In the genomic region with DNA sequence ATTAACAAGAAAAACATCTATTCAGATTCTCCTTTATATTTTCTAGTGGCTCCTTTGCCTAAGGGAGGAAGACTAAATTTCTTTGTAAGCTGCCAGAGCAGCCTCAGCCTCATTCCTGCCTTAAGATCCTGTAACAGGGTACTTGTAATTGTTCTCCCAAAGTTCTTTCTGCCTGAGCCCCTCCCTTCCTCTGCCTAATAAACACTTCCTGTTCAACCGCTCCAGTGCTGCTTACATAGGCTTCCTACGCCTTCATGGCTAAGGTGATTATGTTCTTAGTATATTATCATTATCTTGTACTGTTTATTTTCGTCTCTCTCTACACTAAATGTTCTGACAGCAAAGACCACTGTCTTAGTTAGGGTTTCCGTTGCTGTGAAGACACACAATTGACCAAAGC, we compare ENCODE assay signal across 28 mouse cellular contexts. TPM values are rescaled to one million over a fixed set of nuclear protein-coding genes. Genes with fewer than 3 reads are reported as not detected.
DNase-seq lines count a peak whose midpoint lies in the region; ATAC-seq and TF ChIP-seq lines count a peak whose summit lies in the region.
"Had no signal": no experiment of that assay in that cellular context is flagged by ENCODE, and none has a peak within 500 bp of the region (broad histone marks: within the 10 kb centered on the region; RNA-seq: fewer than 3 reads in every experiment).

No protein-coding gene starts in this region.

- peak; percentile 35 for DNase-seq in intestine, embryonic 14.5 days (ENCODE audit: low spot score)
- DNase-seq in lung, postnatal 0 days (ENCODE audit: low spot score), result peak; percentile 75
- no peak for DNase-seq in lung, postnatal 4 days
- DNase-seq in urinary bladder, postnatal 14 days (ENCODE audit: low spot score), result peak; percentile 1
- DNase-seq in urinary bladder, adult 18-20 months (ENCODE audit: low spot score in 2 of 2), result no peak
- DNase-seq in frontal cortex, postnatal 25 days (ENCODE audit: low spot score in 2 of 2), result no peak
- DNase-seq: adrenal gland, adult 2 months; adrenal gland, postnatal 36 days; B cell, adult 2 months; cerebellum, adult 2 months; cerebellum, postnatal 14 days; gastrocnemius, postnatal 36 days; kidney, adult 9 months; kidney, postnatal 36 days; liver, postnatal 0 days; midbrain, embryonic 14.5 days; right cerebral cortex, adult 18-20 months; right cerebral cortex, postnatal 4 days had no signal

- ATAC-seq in intestine, embryonic 14.5 days (replicated peaks; ENCODE audit: low FRiP score, low TSS enrichment, low read depth), result no peak
- ATAC-seq in intestine, embryonic 15.5 days, result no peak
- no peak for ATAC-seq in lung, postnatal 0 days
- ATAC-seq: activated CD4-positive, CD25-positive, alpha-beta regulatory T cell, adult 4 months; hindbrain, embryonic 16.5 days; intestine, embryonic 16.5 days; liver, embryonic 12.5 days; liver, postnatal 0 days had no signal

- peaks cover 4% of the 10 kb centered on the region; the same call in 1 of the 2 replicates for H3K4me1 ChIP-seq in intestine, embryonic 14.5 days (replicated peaks; ENCODE audit: control insufficient read depth, insufficient read depth, low read length)
- 0 out of 2 replicates have a peak, but pooled peaks cover 3% of the 10 kb centered on the region for H3K4me1 ChIP-seq in intestine, embryonic 15.5 days (replicated peaks)
- H3K4me1 ChIP-seq in lung, postnatal 0 days (ENCODE audit: insufficient read depth, low read depth, low read length), result peaks cover 2% of the 10 kb centered on the region; the same call in 1 of the 2 replicates

- no peak overlapping the region for H3K4me3 ChIP-seq in intestine, embryonic 14.5 days (ENCODE audit: low read depth, low read length)
- H3K4me3 ChIP-seq in intestine, embryonic 15.5 days (replicated peaks), result no peak overlapping the region
- no peak overlapping the region for H3K4me3 ChIP-seq in lung, postnatal 0 days (ENCODE audit: low read depth, low read length)
- H3K4me3 ChIP-seq: erythroblast, embryonic 14.5 days; forebrain, embryonic 12.5 days; heart, embryonic 13.5 days; layer of hippocampus, adult 2 months; left cerebral cortex, adult 2 months; liver, embryonic 12.5 days had no signal

- H3K27ac ChIP-seq in intestine, embryonic 14.5 days (ENCODE audit: low read depth), result no peak overlapping the region
- no peak overlapping the region for H3K27ac ChIP-seq in intestine, embryonic 15.5 days
- no peak overlapping the region for H3K27ac ChIP-seq in lung, postnatal 0 days (ENCODE audit: low read length)
- H3K27ac ChIP-seq: forebrain, embryonic 12.5 days; heart, embryonic 13.5 days; layer of hippocampus, adult 2 months; left cerebral cortex, adult 2 months; liver, embryonic 12.5 days had no signal

- TF ChIP-seq CTCF in lung, postnatal 0 days (IDR thresholded peaks at IDR 0.05), result no peak

- no peaks in the 10 kb centered on the region for H3K27me3 ChIP-seq in intestine, embryonic 14.5 days (replicated peaks; ENCODE audit: control insufficient read depth, insufficient read depth, low read length)
- H3K27me3 ChIP-seq in intestine, embryonic 15.5 days (replicated peaks), result no peaks in the 10 kb centered on the region
- H3K27me3 ChIP-seq in lung, postnatal 0 days (replicated peaks; ENCODE audit: insufficient read depth, low read length), result no peaks in the 10 kb centered on the region
- H3K27me3 ChIP-seq: forebrain, embryonic 12.5 days; heart, embryonic 13.5 days; liver, embryonic 12.5 days had no signal

- 80% methylated on average over 4 of the region's 4 CpGs for WGBS in intestine, embryonic 14.5 days
- 76% methylated on average over 4 of the region's 4 CpGs for WGBS in intestine, embryonic 15.5 days
- WGBS in lung, postnatal 0 days, result 45% methylated on average over 4 of the region's 4 CpGs

- TF ChIP-seq EP300 in lung, postnatal 0 days (IDR thresholded peaks at IDR 0.05), result peak; percentile 93

- H3K4me2 ChIP-seq in intestine, embryonic 14.5 days (ENCODE audit: low read length), result no peak overlapping the region
- H3K4me2 ChIP-seq in intestine, embryonic 15.5 days (replicated peaks), result no peak overlapping the region
- no peak overlapping the region for H3K4me2 ChIP-seq in lung, postnatal 0 days (replicated peaks; ENCODE audit: low read depth, low read length)
- H3K4me2 ChIP-seq: forebrain, embryonic 12.5 days; heart, embryonic 13.5 days; liver, embryonic 12.5 days had no signal

- H3K9ac ChIP-seq in intestine, embryonic 14.5 days (ENCODE audit: low read length), result no peak overlapping the region
- no peak overlapping the region for H3K9ac ChIP-seq in intestine, embryonic 15.5 days
- no peak overlapping the region for H3K9ac ChIP-seq in lung, postnatal 0 days (replicated peaks; ENCODE audit: low read depth)
- H3K9ac ChIP-seq: forebrain, embryonic 12.5 days; heart, embryonic 13.5 days; liver, embryonic 12.5 days; liver, postnatal 0 days had no signal

- peaks cover 5% of the 10 kb centered on the region for H3K36me3 ChIP-seq in intestine, embryonic 14.5 days (ENCODE audit: control insufficient read depth, insufficient read depth, low read length)
- no peaks in the 10 kb centered on the region for H3K36me3 ChIP-seq in intestine, embryonic 15.5 days
- H3K36me3 ChIP-seq in lung, postnatal 0 days (ENCODE audit: insufficient read depth, low read length), result no peaks in the 10 kb centered on the region

- no peaks in the 10 kb centered on the region for H3K9me3 ChIP-seq in intestine, embryonic 14.5 days (ENCODE audit: control insufficient read depth, low read length)
- H3K9me3 ChIP-seq in intestine, embryonic 15.5 days, result no peaks in the 10 kb centered on the region
- no peaks in the 10 kb centered on the region for H3K9me3 ChIP-seq in lung, postnatal 0 days (ENCODE audit: low read length)
- H3K9me3 ChIP-seq: forebrain, embryonic 12.5 days; heart, embryonic 13.5 days; liver, embryonic 12.5 days had no signal

RNA-seq across cellular contexts. Expression of a gene that starts 3.0 kb away (rescaled TPM):
- 340 and 378 TPM in 2 replicates for polyA plus RNA-seq in intestine, embryonic 14.5 days (2014; fragmentation: Nextera tagmentation; extraction: Ambion mirVana)
- polyA plus RNA-seq in intestine, embryonic 15.5 days (2015; fragmentation: Nextera tagmentation; extraction: Ambion mirVana), result 281 and 387 TPM in 2 replicates
- polyA plus RNA-seq in lung, postnatal 0 days (2015; fragmentation: Nextera tagmentation; extraction: Ambion mirVana), result 94.8 and 106 TPM in 2 replicates

RNA-seq across cellular contexts. Expression of a gene that starts 21.0 kb away (rescaled TPM):
- polyA plus RNA-seq in intestine, embryonic 14.5 days (2014; fragmentation: Nextera tagmentation; extraction: Ambion mirVana), result 36.6 and 39.7 TPM in 2 replicates
- polyA plus RNA-seq in intestine, embryonic 15.5 days (2015; fragmentation: Nextera tagmentation; extraction: Ambion mirVana), result 29.2 and 37.7 TPM in 2 replicates
- 17.3 and 18.5 TPM in 2 replicates for polyA plus RNA-seq in lung, postnatal 0 days (2015; fragmentation: Nextera tagmentation; extraction: Ambion mirVana)

RNA-seq across cellular contexts. Expression of a gene that starts 52.9 kb away (rescaled TPM):
- polyA plus RNA-seq in intestine, embryonic 14.5 days (2014; fragmentation: Nextera tagmentation; extraction: Ambion mirVana), result 0.27 and 0.54 TPM in 2 replicates
- 0.21 and 0.25 TPM in 2 replicates for polyA plus RNA-seq in intestine, embryonic 15.5 days (2015; fragmentation: Nextera tagmentation; extraction: Ambion mirVana)
- 0.47 and 0.55 TPM in 2 replicates for polyA plus RNA-seq in lung, postnatal 0 days (2015; fragmentation: Nextera tagmentation; extraction: Ambion mirVana)
- polyA plus RNA-seq: activated CD4-positive, CD25-positive, alpha-beta regulatory T cell, adult 4 months; adrenal gland, adult 2 months; erythroblast, embryonic 14.5 days had no signal

Comparison
In these comparisons a context has a peak if more than half of its experiments do, and no peak if none do; other contexts are left out.
1. DNase-seq: peak in intestine, embryonic 14.5 days (single experiment), lung, postnatal 0 days (single experiment) and urinary bladder, postnatal 14 days (single experiment); none in lung, postnatal 4 days (0 of 2), urinary bladder, adult 18-20 months (0 of 2) and frontal cortex, postnatal 25 days (0 of 2).